Mouse (Mus musculus): Measurements from ENCODE around the gene Auh.

DNA sequence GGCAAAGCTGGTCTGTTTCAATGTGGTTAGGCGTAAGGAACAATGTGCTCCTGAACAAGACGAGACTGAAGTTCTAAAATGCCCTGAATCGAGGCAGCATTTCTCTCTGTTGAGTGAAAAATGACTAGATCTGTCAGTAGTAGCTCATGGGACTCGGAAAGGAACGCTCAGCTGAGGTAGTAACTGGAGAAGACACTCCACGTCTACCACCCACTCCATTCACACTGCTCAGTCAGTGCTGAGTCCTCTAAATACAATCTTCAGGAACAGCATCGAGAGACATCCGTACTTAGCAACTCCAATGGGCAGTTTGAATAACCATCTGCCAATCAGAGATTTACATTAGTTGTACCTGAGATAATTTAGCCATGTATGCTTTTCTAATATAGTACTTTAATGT lies 66.0 kb downstream of the Auh start:
- TF ChIP-seq EP300 (IDR thresholded peaks at IDR 0.05; ENCODE audit: insufficient read depth, low read depth, low read length) (no peak), CTCF (IDR thresholded peaks at IDR 0.05) (no peak)
